Mouse (Mus musculus) neural tube, embryonic 14.5 days (tissue): Measurements from ENCODE around the gene Sh3bgrl2. TPM values are rescaled to one million over a fixed set of nuclear protein-coding genes. Genes with fewer than 3 reads are reported as not detected.

Experiments
- ATAC-seq: fragments of 200-750 bp; cut with Nextera tagmentation; 2 replicates; pipeline ENCODE4 v1.8.0; 2017; ENCODE audit warnings: low read depth, mild to moderate bottlenecking, moderate TSS enrichment, moderate library complexity
- H3K27ac ChIP-seq: fragments of 300-500 bp; sonication (generic); 2 replicates; pipeline ENCODE4 v1.5.1; 2014; ENCODE audit warnings: low read depth, mild to moderate bottlenecking, control low read depth, low read length, moderate library complexity, mixed read lengths
- H3K27me3 ChIP-seq: fragments of 300-500 bp; sonication (generic); 2 replicates; pipeline ENCODE4 v1.6.1; 2014; ENCODE audit warnings: low read length; ENCODE audit not compliant: control insufficient read depth, insufficient read depth
- H3K36me3 ChIP-seq: fragments of 300-500 bp; sonication (generic); 2 replicates; pipeline ENCODE4 v1.6.1; 2014; ENCODE audit warnings: low read length, mixed read lengths; ENCODE audit not compliant: control insufficient read depth, insufficient read depth
- H3K4me1 ChIP-seq: fragments of 300-500 bp; sonication (generic); 2 replicates; pipeline ENCODE4 v1.6.1; 2014; ENCODE audit warnings: low read length; ENCODE audit not compliant: control insufficient read depth, insufficient read depth
- H3K4me2 ChIP-seq: fragments of 300-500 bp; sonication (generic); 2 replicates; pipeline ENCODE4 v1.6.1; 2014; ENCODE audit warnings: mild to moderate bottlenecking, low read depth, low read length, control low read depth
- H3K4me3 ChIP-seq: fragments of 300-500 bp; sonication (generic); 2 replicates; pipeline ENCODE4 v1.5.1; 2014; ENCODE audit warnings: low read depth, low read length, control low read depth, mixed read lengths
- H3K9ac ChIP-seq: fragments of 300-500 bp; sonication (generic); replicated peaks from 2 replicates; pipeline ENCODE4 v1.6.1; 2014; ENCODE audit warnings: low read depth, mild to moderate bottlenecking, control low read depth, low read length, mixed read lengths
- H3K9me3 ChIP-seq: fragments of 300-500 bp; sonication (generic); 2 replicates; pipeline ENCODE4 v1.6.1; 2016; ENCODE audit warnings: low read length; ENCODE audit not compliant: control insufficient read depth
- WGBS: fragments of 180-500 bp; shearing (Covaris S2); extraction: QIAGEN DNeasy Blood & Tissue Kit; methylation state at CpG from one replicate; pipeline ENCODE4 v1.1.7; 2014; 5-methylcytosine and 5-hydroxymethylcytosine counted together
- polyA plus RNA-seq: library from polyadenylated mRNA; unstranded; fragments of >200 nt; fragmentation: Nextera tagmentation; extraction: Ambion mirVana; gene quantifications from 2 replicates; pipeline ENCODE4 v1.2.1, GENCODE M21; 2014

The Sh3bgrl2 gene
- polyA plus RNA-seq, 1 experiment from 2014 or later, result 10.1 TPM

DNA sequence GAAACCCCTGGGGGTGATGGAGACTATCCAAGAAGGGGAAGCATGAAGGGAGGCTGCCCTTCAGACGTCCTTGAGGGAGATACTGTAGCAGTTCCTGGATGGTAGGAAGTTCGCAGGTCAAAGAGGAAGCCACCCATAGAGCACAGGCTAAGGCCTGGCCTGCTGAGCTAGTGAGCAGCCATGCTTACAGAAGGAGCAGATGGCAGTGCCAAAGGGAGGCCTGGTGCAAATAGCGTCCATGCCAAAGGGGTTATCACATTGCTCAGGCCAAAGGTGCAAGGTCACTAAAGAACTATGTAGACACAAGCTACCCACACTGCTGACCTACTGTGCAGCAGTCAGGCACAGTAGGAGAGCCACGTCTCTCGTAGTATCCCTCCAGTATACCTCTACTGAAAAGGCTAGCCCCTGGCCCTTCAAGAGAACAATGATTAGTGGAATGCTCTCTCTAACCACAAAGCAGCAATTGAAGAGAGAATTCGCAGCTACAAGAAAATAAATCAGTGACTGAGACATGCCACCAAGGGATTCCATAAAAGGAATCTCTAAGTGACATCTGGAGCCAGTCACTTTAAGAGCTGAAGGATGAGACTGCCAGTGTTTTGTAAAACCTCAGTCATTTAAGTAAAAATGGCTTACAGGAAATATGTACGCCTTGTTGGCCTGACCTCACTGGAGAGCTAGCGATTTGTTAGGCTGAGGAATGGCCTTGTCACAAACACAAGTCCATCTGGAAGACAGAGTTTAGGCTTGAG is 57.9 kb downstream of the Sh3bgrl2 start:
- H3K9me3 ChIP-seq, result no peaks in the 10 kb centered on the region
- H3K36me3 ChIP-seq, result no peaks in the 10 kb centered on the region
- 27% methylated on average over 8 of the region's 8 CpGs for WGBS
- H3K4me2 ChIP-seq, result no peak overlapping the region
- no peak overlapping the region for H3K9ac ChIP-seq
- no peaks in the 10 kb centered on the region for H3K27me3 ChIP-seq
- peak overlapping the region; percentile 13; the same call in 1 of the 2 replicates for H3K27ac ChIP-seq
- H3K4me3 ChIP-seq, result no peak overlapping the region
- no peak for ATAC-seq
- H3K4me1 ChIP-seq, result peaks cover 8% of the 10 kb centered on the region; the same call in 1 of the 2 replicates

GRCm38 (mm10) chr9:83608135-83608534 is 60.0 kb downstream of the Sh3bgrl2 start:
- Histone ChIP-seq H3K9ac (no peak overlapping the region), H3K36me3 (no peaks in the 10 kb centered on the region), H3K4me2 (no peak overlapping the region), H3K27me3 (no peaks in the 10 kb centered on the region), H3K4me1 (peaks cover 8% of the 10 kb centered on the region; the same call in 1 of the 2 replicates), H3K9me3 (no peaks in the 10 kb centered on the region), H3K4me3 (no peak overlapping the region), H3K27ac (no peak overlapping the region)
- no peak for ATAC-seq
- WGBS, result 69% methylated on average over 1 of the region's 1 CpGs

DNA sequence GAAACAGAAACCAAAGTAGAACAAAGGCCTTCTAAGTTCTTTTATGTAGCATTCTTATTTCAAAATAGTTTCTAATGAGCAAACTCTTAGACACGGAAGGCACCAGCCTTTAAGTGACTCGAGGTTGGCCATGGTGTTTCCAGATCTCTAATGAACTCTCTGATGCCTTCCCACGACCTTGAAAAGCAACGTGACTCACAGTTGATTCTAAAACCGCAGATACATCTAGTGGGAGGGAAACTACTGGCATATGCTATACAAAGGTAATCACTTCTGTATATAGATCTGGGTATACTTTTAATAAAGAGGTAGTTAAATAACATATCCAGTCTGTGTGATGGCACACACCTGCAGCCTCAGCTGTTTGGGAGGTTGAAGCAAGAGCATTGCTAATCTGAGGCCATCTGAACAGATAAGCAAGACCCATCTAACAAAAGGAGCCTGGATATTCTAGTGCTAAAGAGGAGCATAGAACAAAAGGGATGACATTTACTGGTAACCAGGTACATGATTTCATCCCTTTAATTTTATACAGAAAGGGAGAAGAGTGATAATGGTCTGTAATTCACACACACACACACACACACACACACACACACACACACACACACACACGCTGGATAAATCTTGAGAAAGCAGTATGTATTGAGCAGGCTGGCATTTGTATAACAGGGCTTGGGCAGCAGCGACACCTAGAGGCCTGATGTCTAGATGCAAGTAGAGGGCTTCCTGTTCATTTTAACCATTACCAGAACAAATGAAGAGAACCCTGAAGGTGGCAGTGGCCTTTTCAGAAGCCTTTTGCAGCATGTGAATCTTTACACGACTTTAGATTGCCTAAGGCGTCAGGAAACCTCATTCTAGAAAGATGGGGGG is 61.5 kb downstream of the Sh3bgrl2 start:
- ATAC-seq, result peak; percentile 87
- no peaks in the 10 kb centered on the region for H3K27me3 ChIP-seq
- H3K4me1 ChIP-seq, result peaks cover 8% of the 10 kb centered on the region; the same call in 1 of the 2 replicates
- H3K36me3 ChIP-seq, result no peaks in the 10 kb centered on the region
- 44% methylated on average over 9 of the region's 9 CpGs for WGBS
- H3K27ac ChIP-seq, result no peak overlapping the region; the same call in 1 of the 2 replicates
- no peaks in the 10 kb centered on the region for H3K9me3 ChIP-seq
- no peak overlapping the region for H3K4me3 ChIP-seq
- H3K9ac ChIP-seq, result no peak overlapping the region
- H3K4me2 ChIP-seq, result no peak overlapping the region

DNA sequence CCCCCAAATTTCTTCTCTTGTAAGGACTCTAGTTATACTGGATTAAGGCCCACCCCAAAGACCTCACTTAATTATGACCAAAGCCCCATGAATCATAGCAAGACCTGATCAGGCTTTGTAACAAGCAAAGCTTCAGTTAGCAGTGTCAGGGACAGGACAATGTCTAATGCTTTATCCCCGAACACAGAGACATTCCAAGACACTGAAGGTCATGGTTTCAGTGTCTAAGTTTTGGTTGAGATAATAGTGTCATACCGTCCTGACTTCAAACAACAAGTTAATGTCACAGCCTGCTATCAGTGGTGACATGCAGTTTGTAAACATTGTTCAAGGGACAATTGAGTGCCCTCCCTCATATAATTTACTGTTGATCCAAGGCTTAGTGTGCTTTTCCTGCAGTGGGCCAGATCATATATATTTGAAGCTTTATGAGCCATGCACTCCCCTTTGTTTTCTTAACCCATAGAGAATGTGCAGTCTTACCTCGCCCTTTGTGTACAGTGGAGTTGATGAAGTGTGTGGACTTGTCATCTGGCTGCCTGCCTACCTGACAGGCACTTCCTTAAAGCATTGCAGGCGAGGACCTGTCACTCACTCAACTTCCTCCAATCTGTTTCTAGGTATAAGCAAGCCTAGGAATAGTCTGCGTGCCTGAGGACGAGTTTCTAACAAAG is 67.9 kb downstream of the Sh3bgrl2 start:
- 44% methylated on average over 6 of the region's 6 CpGs for WGBS
- Histone ChIP-seq H3K4me1 (no peaks in the 10 kb centered on the region), H3K4me2 (no peak overlapping the region), H3K9ac (no peak overlapping the region), H3K36me3 (no peaks in the 10 kb centered on the region), H3K9me3 (no peaks in the 10 kb centered on the region), H3K27ac (no peak overlapping the region), H3K4me3 (no peak overlapping the region), H3K27me3 (no peaks in the 10 kb centered on the region)
- ATAC-seq, result 0 out of 2 replicates have a peak, but pooled peaks have one; percentile 36

DNA sequence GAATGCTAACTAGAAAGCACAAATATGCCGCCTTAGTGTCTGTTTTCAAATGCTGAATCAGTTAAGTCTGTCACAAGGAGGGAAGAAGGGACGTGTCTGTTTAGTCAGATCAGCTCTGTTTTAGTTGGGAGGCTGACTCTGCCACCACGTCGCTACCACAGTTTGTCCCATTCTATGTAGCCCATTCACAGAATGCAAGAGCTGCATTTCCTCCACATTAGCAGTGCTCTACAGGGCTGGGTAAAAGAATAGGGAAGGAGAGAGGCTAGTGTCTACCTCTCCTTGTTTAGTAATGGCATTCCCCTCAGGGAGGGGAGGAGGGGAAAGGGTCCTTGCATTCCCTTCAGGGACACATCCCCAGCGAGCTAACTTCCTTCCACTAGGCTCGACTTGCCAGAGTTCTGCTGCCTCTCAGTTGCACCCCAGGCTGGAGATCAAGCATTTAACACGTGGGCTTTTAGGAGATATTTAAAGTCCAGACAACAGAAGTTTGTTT is 68.5 kb downstream of the Sh3bgrl2 start:
- no peak overlapping the region for H3K4me3 ChIP-seq
- no peak for ATAC-seq
- no peaks in the 10 kb centered on the region for H3K9me3 ChIP-seq
- no peak overlapping the region for H3K27ac ChIP-seq
- no peaks in the 10 kb centered on the region for H3K36me3 ChIP-seq
- no peaks in the 10 kb centered on the region for H3K4me1 ChIP-seq
- no peak overlapping the region for H3K9ac ChIP-seq
- H3K4me2 ChIP-seq, result no peak overlapping the region
- no peaks in the 10 kb centered on the region for H3K27me3 ChIP-seq
- WGBS, result 41% methylated on average over 7 of the region's 7 CpGs

GRCm38 (mm10) chr9:83623455-83623854 is 75.3 kb downstream of the Sh3bgrl2 start:
- no peak overlapping the region for H3K4me2 ChIP-seq
- WGBS, result 75% methylated on average over 6 of the region's 6 CpGs
- H3K27ac ChIP-seq, result no peak overlapping the region
- H3K36me3 ChIP-seq, result no peaks in the 10 kb centered on the region
- H3K4me3 ChIP-seq, result no peak overlapping the region
- ATAC-seq, result no peak
- H3K9me3 ChIP-seq, result no peaks in the 10 kb centered on the region
- no peak overlapping the region for H3K9ac ChIP-seq
- H3K27me3 ChIP-seq, result no peaks in the 10 kb centered on the region
- no peaks in the 10 kb centered on the region for H3K4me1 ChIP-seq

DNA sequence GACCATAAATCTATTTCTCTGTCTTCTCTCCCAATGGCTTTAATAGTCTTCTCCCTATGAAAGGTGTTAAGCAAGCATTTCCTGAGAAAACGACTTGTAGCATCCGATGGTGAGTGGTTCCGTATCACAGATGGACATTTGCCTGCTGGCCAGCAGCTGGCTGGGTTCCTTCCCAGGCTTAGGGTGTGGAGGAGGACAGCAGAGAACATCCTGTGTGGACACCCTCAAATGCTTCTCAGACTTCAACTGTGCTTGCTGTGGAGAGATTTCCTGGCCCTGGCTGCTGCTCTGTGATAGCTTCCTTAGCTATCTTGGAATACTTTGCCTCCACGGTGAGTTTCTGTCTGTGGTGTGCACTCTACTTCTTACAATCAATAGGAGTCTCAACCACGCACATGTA is 76.1 kb downstream of the Sh3bgrl2 start:
- ATAC-seq, result no peak
- H3K9ac ChIP-seq, result no peak overlapping the region
- H3K27ac ChIP-seq, result no peak overlapping the region
- no peak overlapping the region for H3K4me3 ChIP-seq
- H3K27me3 ChIP-seq, result no peaks in the 10 kb centered on the region
- H3K4me1 ChIP-seq, result no peaks in the 10 kb centered on the region
- H3K4me2 ChIP-seq, result no peak overlapping the region
- H3K36me3 ChIP-seq, result no peaks in the 10 kb centered on the region
- no peaks in the 10 kb centered on the region for H3K9me3 ChIP-seq
- 63% methylated on average over 5 of the region's 5 CpGs for WGBS

- Histone ChIP-seq H3K36me3 (no peaks in the 10 kb centered on the region), H3K27me3 (no peaks in the 10 kb centered on the region), H3K27ac (no peak overlapping the region), H3K9me3 (no peaks in the 10 kb centered on the region), H3K4me2 (no peak overlapping the region), H3K4me1 (peaks cover 4% of the 10 kb centered on the region; the same call in 1 of the 2 replicates), H3K4me3 (no peak overlapping the region), H3K9ac (no peak overlapping the region)
- no peak for ATAC-seq
- WGBS, result 70% methylated on average over 5 of the region's 5 CpGs
Measured at GRCm38 (mm10) chr9:83625085-83625484, 77.0 kb downstream of the Sh3bgrl2 start.
